Mouse (Mus musculus) liver, adult 2 months (tissue): ENCODE data around the gene Gpr150.

Experiments used
- CTCF ChIP-seq: fragments of 200-500 bp; IDR thresholded peaks from 2 replicates; pipeline ENCODE4 v1.5.1; 2011; ENCODE audit warnings: low read depth, low read length, control low read depth
- POLR2A ChIP-seq: fragments of 200-500 bp; IDR thresholded peaks from 2 replicates; pipeline ENCODE4 v1.6.1; 2011; ENCODE audit warnings: low read length, control low read depth; ENCODE audit not compliant: insufficient read depth; ENCODE audit errors: extremely low read depth

GRCm38 (mm10) chr13:76101989-76102388 is 45.2 kb upstream of the Gpr150 start:
- no peak for TF ChIP-seq CTCF
- no peak for TF ChIP-seq POLR2A
